Mouse (Mus musculus) intestine, embryonic 16.5 days (tissue): Measurements from ENCODE around the gene Cd276. TPM values are rescaled to one million over a fixed set of nuclear protein-coding genes. Genes with fewer than 3 reads are reported as not detected.

ENCODE experiments used
- ATAC-seq: fragments of 200-750 bp; cut with Nextera tagmentation; 2 replicates; pipeline ENCODE4 v1.8.0; 2017; ENCODE audit warnings: moderate TSS enrichment, moderate library complexity
- H3K27ac ChIP-seq: fragments of 300-500 bp; sonication (generic); 2 replicates; pipeline ENCODE4 v1.5.1; 2014; ENCODE audit warnings: mild to moderate bottlenecking, low read length
- H3K27me3 ChIP-seq: fragments of 300-500 bp; sonication (generic); replicated peaks from 2 replicates; pipeline ENCODE4 v1.6.1; 2014; ENCODE audit warnings: low read length, control low read depth, mixed read lengths; ENCODE audit not compliant: control insufficient read depth, insufficient read depth
- H3K36me3 ChIP-seq: fragments of 300-500 bp; sonication (generic); 2 replicates; pipeline ENCODE4 v1.6.1; 2014; ENCODE audit warnings: low read length, control low read depth; ENCODE audit not compliant: control insufficient read depth, insufficient read depth
- H3K4me1 ChIP-seq: fragments of 300-500 bp; sonication (generic); 2 replicates; pipeline ENCODE4 v1.6.1; 2014; ENCODE audit warnings: low read length, control low read depth, mixed read lengths; ENCODE audit not compliant: control insufficient read depth, insufficient read depth
- H3K4me2 ChIP-seq: fragments of 300-500 bp; sonication (generic); 2 replicates; pipeline ENCODE4 v1.6.1; 2014; ENCODE audit warnings: low read depth, low read length, control low read depth
- H3K4me3 ChIP-seq: fragments of 300-500 bp; sonication (generic); 2 replicates; pipeline ENCODE4 v1.5.1; 2014; ENCODE audit warnings: mild to moderate bottlenecking, low read length
- H3K9ac ChIP-seq: fragments of 300-500 bp; sonication (generic); 2 replicates; pipeline ENCODE4 v1.6.1; 2014; ENCODE audit warnings: low read depth, low read length
- H3K9me3 ChIP-seq: fragments of 300-500 bp; sonication (generic); 2 replicates; pipeline ENCODE4 v1.6.1; 2016; ENCODE audit warnings: low read length, control low read depth; ENCODE audit not compliant: control insufficient read depth
- WGBS: fragments of 180-500 bp; shearing (Covaris S2); extraction: QIAGEN DNeasy Blood & Tissue Kit; methylation state at CpG from one replicate; pipeline ENCODE4 v1.1.7; 2014; 5-methylcytosine and 5-hydroxymethylcytosine counted together
- polyA plus RNA-seq: library from polyadenylated mRNA; unstranded; fragments of >200 nt; fragmentation: Nextera tagmentation; extraction: Ambion mirVana; gene quantifications from 2 replicates; pipeline ENCODE4 v1.2.1, GENCODE M21; 2015

Gene Cd276
- polyA plus RNA-seq, 1 experiment from 2014 or later, result 17.9 TPM

DNA sequence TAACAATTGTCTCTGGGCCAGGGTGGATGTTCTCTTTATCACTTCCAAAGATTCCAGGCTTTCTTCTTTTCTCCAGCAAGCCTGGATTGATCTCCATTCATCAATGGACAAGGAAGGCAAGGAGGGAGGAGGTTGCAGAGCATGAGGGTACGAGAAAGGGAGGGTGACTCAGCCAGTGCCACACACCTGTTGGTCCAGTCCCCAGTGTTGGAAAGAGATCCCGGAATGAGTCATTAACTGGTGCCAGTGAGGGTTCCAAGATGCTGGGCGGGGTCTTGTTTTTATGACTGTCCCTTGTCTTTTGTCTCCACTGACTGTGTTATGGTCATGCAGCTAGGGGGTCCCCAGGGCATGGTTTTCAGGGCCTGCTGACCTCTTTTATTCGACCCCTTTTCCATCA is 57.3 kb downstream of the Cd276 start:
- H3K4me2 ChIP-seq, result no peak overlapping the region
- no peak overlapping the region for H3K27ac ChIP-seq
- no peak overlapping the region for H3K9ac ChIP-seq
- H3K9me3 ChIP-seq, result no peaks in the 10 kb centered on the region
- no peaks in the 10 kb centered on the region for H3K4me1 ChIP-seq
- H3K4me3 ChIP-seq, result no peak overlapping the region
- H3K27me3 ChIP-seq, result no peaks in the 10 kb centered on the region
- ATAC-seq, result no peak
- no peaks in the 10 kb centered on the region for H3K36me3 ChIP-seq
- 56% methylated on average over 4 of the region's 4 CpGs for WGBS

DNA sequence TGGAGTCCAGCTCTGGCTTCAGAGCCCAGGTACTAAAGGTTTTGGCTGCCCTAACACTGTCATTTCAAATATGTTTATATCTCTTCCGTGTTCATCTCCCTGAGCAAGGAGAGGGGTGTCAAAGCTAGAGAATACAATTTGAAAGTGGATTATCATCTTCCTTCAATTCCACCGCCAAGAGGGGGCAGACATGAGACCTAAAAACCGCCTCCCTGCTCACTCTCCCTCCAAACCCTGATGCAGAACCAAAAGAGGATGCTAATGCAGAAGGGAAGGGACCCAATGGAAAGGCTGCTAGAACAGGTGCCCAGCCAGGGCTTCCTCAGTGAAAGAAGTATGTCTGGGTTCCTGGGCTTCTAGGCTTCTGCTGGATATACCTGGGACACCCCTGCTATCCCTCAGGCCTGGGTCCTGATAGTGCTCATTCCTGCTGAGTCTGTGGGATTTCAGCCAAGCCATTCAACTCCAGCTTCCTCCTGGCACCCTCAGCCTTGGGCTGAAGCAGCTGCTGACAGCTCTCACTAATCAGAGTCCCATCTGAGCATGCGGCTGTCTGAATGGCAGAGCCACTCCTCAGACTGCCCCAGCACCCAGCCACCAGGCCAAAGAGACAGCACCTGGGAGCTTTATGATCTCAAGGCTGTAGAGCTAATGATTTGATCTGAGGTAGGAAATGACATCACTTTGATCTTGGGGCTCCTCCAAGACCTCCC is 58.6 kb downstream of the Cd276 start:
- H3K9ac ChIP-seq, result no peak overlapping the region
- no peaks in the 10 kb centered on the region for H3K27me3 ChIP-seq
- no peaks in the 10 kb centered on the region for H3K36me3 ChIP-seq
- ATAC-seq, result no peak
- WGBS, result 30% methylated on average over 4 of the region's 4 CpGs
- H3K4me3 ChIP-seq, result no peak overlapping the region
- H3K27ac ChIP-seq, result no peak overlapping the region
- no peaks in the 10 kb centered on the region for H3K9me3 ChIP-seq
- no peaks in the 10 kb centered on the region for H3K4me1 ChIP-seq
- no peak overlapping the region for H3K4me2 ChIP-seq

DNA sequence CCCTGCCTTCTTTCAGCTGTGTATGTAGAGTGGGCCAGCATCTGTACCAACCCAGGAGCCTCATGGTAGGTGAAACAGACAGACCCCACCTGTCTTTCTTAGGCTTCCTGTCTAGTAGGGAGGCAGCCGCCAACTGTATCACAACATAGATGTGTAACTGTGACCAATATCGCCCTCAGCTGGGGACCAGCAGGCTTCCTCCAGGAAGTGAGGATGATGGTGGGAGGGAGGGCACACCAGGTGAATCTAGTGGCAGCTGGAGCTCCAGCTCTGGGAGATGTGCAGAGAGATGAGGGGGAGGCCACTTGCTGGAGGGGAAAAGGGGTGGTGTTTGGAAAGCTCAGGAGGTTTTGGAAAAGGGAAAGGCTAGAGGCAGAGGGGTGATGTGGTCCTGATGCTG is 60.2 kb downstream of the Cd276 start:
- Histone ChIP-seq H3K36me3 (no peaks in the 10 kb centered on the region), H3K4me1 (no peaks in the 10 kb centered on the region; the same call in 1 of the 2 replicates), H3K4me2 (no peak overlapping the region), H3K4me3 (no peak overlapping the region), H3K9ac (no peak overlapping the region), H3K27me3 (peaks cover 1% of the 10 kb centered on the region), H3K9me3 (no peaks in the 10 kb centered on the region), H3K27ac (no peak overlapping the region)
- no peak for ATAC-seq
- WGBS, result 57% methylated on average over 2 of the region's 2 CpGs

GRCm38 (mm10) chr9:58490391-58490790 is 64.8 kb downstream of the Cd276 start:
- H3K9me3 ChIP-seq, result no peaks in the 10 kb centered on the region
- no peak overlapping the region for H3K4me2 ChIP-seq
- no peak for ATAC-seq

GRCm38 (mm10) chr9:58489865-58490165 is 65.4 kb downstream of the Cd276 start:
- Histone ChIP-seq H3K27me3 (peaks cover 25% of the 10 kb centered on the region), H3K36me3 (no peaks in the 10 kb centered on the region), H3K4me2 (no peak overlapping the region), H3K9ac (no peak overlapping the region), H3K27ac (no peak overlapping the region), H3K4me1 (peaks cover 6% of the 10 kb centered on the region; the same call in 1 of the 2 replicates), H3K9me3 (no peaks in the 10 kb centered on the region), H3K4me3 (no peak overlapping the region)
- ATAC-seq, result no peak
- WGBS, result 22% methylated on average over 7 of the region's 7 CpGs

More at GRCm38 (mm10) chr9:58490391-58490790, 64.8 kb downstream of the Cd276 start:
- Histone ChIP-seq H3K9ac (no peak overlapping the region), H3K4me1 (peaks cover 6% of the 10 kb centered on the region; the same call in 1 of the 2 replicates), H3K36me3 (no peaks in the 10 kb centered on the region), H3K27me3 (peaks cover 23% of the 10 kb centered on the region), H3K4me3 (no peak overlapping the region), H3K27ac (no peak overlapping the region)
- 76% methylated on average over 2 of the region's 2 CpGs for WGBS

DNA sequence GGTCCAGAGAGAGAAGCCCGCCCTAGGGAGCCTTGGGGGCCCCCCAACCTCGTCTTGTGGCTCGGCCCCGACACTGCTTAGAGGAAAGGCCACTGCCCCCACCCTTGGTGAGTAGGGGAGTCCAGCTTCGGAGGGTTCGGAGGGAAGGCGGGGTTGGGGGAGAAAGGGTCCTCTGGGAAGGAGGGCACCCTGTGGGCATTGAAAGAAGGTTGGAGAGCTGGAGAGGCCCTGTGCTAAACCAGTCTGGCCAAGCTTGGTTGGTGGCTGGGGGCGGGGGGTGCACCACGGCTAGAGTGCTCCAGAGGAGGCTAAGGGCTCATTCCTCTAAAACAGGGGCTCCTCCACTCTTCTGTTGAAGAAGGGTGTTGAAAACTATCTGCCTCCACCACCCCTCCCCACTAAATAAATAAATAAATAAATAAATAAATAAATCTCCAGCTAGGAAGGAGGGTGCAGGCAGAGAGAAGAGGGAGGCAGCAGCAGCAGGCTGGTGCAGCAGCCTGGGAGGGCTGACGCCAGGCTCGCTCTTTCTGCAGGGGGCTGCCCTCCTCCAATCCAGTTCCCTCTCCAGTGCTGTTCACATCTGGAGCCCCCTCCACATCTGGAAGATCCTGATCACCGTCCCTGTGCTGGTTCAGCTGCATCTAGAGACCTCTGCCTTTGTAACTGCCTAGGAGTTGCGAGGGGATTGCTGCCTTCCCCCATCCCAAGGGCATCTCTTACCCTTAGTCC is 65.9 kb downstream of the Cd276 start:
- ATAC-seq, result no peak
- H3K27me3 ChIP-seq, result peaks cover 27% of the 10 kb centered on the region

GRCm38 (mm10) chr9:58487851-58488801 is 67.1 kb downstream of the Cd276 start, which contains the start of gene Insyn1:
TSS of gene Insyn1 (plus strand) at chr9:58488603.
- Histone ChIP-seq H3K9me3 (no peaks in the 10 kb centered on the region), H3K36me3 (no peaks in the 10 kb centered on the region), H3K27me3 (peaks cover 27% of the 10 kb centered on the region), H3K9ac (peak within 1 kb of the TSS; percentile 59), H3K4me2 (peak within 1 kb of the TSS; percentile 94), H3K4me1 (peaks cover 6% of the 10 kb centered on the region; the same call in 1 of the 2 replicates), H3K27ac (0 out of 2 replicates have a peak within 1 kb of the TSS, but pooled peaks have one; percentile 38), H3K4me3 (peak within 1 kb of the TSS; percentile 55)
- under 1% methylated on average over 96 of the region's 104 CpGs for WGBS
- ATAC-seq, result peak; percentile 85

More for the DNA sequence above, 65.9 kb downstream of the Cd276 start:
- 5% methylated on average over 13 of the region's 13 CpGs for WGBS
- H3K4me1 ChIP-seq, result peaks cover 6% of the 10 kb centered on the region; the same call in 1 of the 2 replicates
- H3K4me2 ChIP-seq, result peak overlapping the region; percentile 94
- H3K9me3 ChIP-seq, result no peaks in the 10 kb centered on the region
- peak overlapping the region; percentile 59 for H3K9ac ChIP-seq
- peak overlapping the region; percentile 55 for H3K4me3 ChIP-seq
- H3K27ac ChIP-seq, result no peak overlapping the region
- no peaks in the 10 kb centered on the region for H3K36me3 ChIP-seq

DNA sequence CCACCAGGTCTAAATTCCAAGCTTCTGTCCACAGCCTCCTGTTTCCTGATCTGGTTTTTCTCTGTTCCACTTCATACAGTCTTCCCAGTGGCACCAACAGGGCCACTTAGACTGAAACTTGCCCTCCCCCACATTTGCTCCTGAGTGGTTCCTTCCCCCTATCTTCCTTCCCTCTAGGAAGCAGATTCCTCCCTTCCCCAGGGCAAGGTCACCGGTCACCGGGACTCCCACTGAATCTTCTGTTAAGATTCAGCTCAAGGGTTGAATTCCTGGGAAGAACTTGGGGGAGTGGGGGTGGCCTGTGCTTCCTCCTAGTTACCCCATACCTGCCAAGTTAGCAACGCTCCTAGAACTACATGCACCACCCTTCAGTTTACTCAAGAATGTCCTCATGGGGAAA is 68.2 kb downstream of the Cd276 start:
- Histone ChIP-seq H3K4me1 (peaks cover 6% of the 10 kb centered on the region; the same call in 1 of the 2 replicates), H3K36me3 (no peaks in the 10 kb centered on the region), H3K27ac (no peak overlapping the region), H3K9ac (no peak overlapping the region), H3K27me3 (peaks cover 27% of the 10 kb centered on the region), H3K4me2 (no peak overlapping the region), H3K4me3 (no peak overlapping the region), H3K9me3 (no peaks in the 10 kb centered on the region)
- WGBS, result 19% methylated on average over 3 of the region's 3 CpGs
- no peak for ATAC-seq
